Mouse (Mus musculus) thymus, postnatal 0 days (tissue): ENCODE data around the gene Catsper4. TPM values are rescaled to one million over a fixed set of nuclear protein-coding genes. Genes with fewer than 3 reads are reported as not detected.
A peak's percentile ranks its signal among the peaks of the same experiment; 100 is the strongest.
"Not testable (repeated sequence)": the region's sequence is repeated elsewhere in the genome, so short reads cannot be mapped to it uniquely, and the experiment has no call there.

Source experiments
- DNase-seq: peaks from one replicate; pipeline ENCODE4 v3.0.0-alpha.2; 2015; ENCODE audit warnings: low spot score
- polyA plus RNA-seq: library from polyadenylated mRNA; unstranded; fragments of >200 nt; fragmentation: Nextera tagmentation; extraction: Ambion mirVana; gene quantifications from 2 replicates; pipeline ENCODE4 v1.2.1, GENCODE M21; 2015

Catsper4 gene
- polyA plus RNA-seq: 0.10 TPM in 1 of 2 replicates, not detected in the other

- peak; percentile 26 for DNase-seq
Observed at GRCm38 (mm10) chr4:134227194-134227593, at the start of gene Catsper4. Gene Catsper4, minus strand, starts transcription at chr4:134227383.

DNA sequence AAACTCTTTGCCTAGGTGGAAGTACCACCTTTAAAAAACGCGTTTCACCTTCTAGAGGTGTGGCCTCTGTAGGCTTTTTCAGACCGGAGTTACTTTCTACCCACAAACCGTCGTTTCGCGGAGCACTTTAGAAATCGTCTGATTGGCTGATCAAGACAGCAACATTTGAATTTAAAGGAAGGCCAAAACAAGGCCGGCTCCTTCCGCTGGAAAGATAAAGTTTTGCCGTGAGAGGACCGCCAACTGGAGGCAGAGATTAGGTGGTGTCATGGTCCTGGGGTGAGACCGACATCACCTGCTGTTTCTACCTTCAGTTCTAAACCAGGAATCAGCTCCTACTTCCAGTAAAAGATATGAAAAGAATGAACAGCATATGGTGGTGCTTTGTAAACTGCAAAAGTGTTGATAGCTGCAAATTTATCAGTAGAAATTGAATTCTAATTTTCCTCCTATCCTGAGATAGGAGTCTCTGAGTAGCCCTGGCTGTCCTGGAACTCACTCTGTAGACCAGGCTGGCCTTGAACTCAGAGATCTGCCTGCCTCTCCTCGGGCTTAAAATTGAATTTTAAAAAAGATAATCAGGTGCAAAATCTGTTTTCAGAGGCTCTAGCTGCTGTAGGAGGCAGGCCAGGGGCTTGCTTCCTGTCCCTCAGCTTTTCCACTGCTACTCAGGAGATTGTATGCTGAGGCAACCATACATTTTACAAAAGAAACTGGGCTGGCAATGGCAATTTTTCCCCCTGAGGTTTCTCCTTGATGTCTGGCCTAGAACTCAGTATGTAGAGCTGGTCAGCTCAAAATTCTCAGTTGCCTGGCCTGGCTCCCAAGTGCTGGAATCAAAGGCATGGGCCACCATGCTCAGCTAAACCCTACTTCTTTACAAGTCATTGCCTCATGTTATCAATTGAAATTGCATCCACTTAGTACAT is 46.5 kb upstream of the Catsper4 start:
- DNase-seq: peak; percentile 95

GRCm38 (mm10) chr4:134272731-134273416 is 45.7 kb upstream of the Catsper4 start:
- DNase-seq: no peak

DNA sequence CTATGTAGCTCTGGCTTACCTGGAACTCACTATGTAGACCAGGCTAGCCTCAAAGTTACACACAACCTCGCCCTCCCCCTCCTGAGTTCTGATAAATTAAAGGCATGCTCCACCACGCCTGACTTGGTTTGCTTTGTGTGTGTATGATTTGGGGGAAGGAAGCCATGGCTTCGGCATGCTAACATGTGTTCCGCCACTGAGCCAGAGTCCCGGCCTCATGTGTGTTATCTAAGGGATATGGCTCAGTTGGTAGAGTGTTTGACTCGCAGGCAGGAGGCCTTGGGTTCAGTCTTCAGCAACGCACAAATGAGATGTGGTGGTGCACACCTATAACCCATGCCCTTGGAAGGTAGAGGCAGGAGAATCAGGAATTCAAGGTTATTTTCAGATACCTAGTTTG is 44.8 kb upstream of the Catsper4 start:
- no peak for DNase-seq

DNA sequence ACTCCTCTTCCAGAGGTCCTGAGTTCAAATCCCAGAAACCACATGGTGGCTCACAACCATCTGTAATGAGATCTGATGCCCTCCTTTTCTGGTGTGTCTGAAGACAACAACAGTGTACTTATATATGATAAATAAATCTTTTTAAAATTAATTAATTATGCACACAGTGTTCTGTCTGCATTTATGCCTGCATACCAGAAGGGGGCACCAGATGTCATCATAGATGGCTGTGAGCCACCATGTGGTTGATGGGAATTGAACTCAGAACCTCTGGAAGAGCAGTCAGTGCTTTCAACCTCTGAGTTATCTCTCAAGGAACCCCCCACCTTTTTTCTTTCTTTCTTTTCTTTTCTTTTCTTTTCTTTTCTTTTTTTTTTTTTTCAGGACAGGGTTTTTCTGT is 42.4 kb upstream of the Catsper4 start:
- not testable (repeated sequence) for DNase-seq

DNA sequence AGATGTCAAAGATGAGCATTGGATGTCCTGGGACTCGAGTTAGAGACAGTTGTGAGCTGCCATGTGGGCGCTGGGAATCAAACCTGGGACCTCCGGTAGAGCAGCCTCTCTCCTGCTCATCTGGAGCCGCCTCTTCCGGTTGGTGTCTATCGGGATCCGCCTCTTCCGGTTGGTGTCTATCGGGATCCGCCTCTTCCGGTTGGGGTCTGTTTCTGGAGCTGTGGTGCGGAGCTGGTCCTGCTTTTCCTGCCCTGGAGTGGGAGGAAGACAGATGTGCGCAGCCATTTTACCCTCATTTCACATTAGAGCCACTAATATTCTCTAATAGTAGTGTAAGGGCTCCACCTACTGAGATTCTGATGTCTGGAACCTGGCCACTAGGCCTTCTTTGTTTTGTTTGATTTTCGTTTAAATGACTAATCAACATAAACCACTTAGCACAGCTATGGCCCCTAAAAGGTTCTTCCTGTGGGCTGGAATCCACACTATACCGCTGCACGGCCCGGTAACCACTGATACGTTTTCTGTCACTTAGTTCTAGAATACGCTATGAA is 41.0 kb upstream of the Catsper4 start:
- DNase-seq: no peak

DNA sequence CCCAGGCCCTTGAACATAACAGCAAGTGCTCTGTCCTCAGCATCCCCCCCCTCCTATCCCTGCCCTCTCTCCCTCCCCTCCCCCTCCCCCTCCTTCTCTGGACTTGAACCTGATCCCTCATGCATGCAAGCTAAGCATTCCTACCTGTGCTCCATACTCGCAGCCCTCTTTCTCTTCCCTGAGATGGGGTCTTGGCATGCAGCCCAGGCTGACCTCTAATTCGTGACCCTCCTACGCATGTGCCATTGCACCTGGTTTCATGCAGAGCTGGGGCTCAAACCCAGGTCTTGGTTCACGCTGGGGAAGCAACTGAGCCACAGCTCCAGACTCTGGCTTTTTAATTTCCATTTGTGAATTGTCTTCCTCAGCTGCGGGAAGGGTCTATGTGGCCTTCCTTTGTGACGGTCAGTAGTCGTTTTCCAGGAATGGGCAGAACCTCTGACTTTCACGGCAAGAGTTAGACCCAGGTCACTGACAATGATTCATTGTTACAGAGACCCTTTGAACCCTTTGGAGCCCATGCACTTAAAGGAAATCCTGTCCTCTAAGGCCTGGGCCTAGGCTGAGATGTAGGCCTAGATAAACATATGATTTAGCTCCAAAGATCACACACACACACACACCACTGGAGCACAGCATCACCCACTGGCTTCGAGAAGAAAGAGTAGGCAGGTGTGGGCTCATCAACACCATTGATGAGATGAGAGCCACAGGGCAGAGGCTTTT is 38.8 kb upstream of the Catsper4 start:
- DNase-seq: no peak

- DNase-seq: peak; percentile 30
Observed at GRCm38 (mm10) chr4:134263191-134263590, 36.0 kb upstream of the Catsper4 start.

GRCm38 (mm10) chr4:134258354-134258753 is 31.2 kb upstream of the Catsper4 start:
- peak; percentile 43 for DNase-seq

GRCm38 (mm10) chr4:134257198-134258009 is 30.2 kb upstream of the Catsper4 start:
- DNase-seq: no peak

- no peak for DNase-seq
Observed at GRCm38 (mm10) chr4:134256407-134257197, 29.4 kb upstream of the Catsper4 start.

GRCm38 (mm10) chr4:134255854-134256253 is 28.7 kb upstream of the Catsper4 start:
- peak; percentile 81 for DNase-seq

- DNase-seq: no peak
Observed at GRCm38 (mm10) chr4:134254835-134255234, 27.7 kb upstream of the Catsper4 start.

DNA sequence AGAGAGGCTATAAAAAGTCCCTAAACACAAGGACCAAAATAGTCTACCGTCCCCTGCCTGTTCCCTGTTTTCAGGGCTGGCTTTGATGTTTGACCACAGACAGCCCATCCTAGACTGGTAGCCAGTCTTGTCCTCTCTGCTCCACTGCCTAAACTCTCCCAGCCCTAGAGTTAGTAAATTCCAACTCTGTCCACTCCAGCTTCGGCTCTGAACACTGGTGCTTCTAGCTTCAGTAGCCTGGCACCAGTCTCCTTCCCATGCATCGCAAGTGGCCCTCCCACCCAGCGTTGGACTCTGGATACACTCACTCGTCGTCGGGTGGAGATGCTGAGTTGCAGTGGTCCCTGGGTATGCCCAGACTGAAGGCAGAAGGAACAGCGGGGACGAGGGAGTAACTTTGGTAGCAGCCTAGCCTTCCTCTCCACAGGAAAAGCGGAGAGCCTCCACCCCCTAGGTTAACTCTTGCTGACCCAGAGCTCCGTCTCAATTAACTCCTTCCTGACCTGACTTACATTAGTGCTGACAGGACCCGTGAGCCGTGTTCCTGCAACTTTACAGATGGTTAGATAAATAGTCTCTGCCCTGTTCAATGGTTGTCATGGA is 26.6 kb upstream of the Catsper4 start, which contains the start of gene Grrp1:
Grrp1 (minus strand) TSS at position 385 of the 603 bp plus-strand sequence.
- no peak for DNase-seq

GRCm38 (mm10) chr4:134252911-134253721 is 25.9 kb upstream of the Catsper4 start:
- no peak for DNase-seq

DNA sequence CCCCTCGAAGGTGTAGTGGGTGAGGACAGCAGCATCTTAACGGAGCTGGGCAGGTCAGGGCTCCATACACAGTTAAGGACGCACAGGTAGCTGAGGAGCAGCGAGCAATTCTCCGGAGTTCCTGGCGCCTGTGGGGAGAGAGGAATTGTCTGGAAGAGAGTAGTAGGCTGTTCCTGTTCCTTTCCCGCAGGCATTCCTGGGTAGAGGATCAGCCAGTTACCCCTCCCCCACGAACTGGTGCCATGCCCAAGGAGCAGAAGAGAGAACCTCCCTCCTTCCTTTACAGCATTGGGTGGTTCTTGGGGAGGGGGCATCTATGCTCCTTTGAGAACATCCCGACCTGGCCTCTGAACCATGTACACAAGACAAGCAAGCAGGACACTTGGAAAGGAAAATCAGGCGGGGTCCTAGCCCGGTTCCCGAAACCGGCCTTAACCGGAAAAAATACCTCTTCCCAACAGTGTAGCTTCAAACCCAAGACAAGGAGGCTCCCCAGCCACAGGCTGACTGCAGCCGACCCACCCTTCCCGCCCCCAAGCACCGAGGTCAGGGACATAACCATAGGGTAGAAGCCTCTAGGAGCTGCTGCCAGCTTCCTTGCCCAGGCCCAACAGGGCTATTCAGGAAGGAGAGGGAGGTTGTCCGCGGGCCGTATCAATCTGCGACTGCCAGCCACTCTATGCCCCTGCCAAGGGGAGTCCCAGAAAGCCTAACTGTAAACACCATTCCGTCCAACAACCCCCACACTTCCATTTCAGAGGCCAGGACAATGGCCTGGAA is 25.1 kb upstream of the Catsper4 start:
- no peak for DNase-seq
